Mouse (Mus musculus) olfactory bulb, adult 2 months (tissue): ENCODE results near the gene Cdk8.

ENCODE experiments used
- CTCF ChIP-seq: fragments of 200-500 bp; IDR thresholded peaks from 2 replicates; pipeline ENCODE4 v1.5.1; 2012; ENCODE audit warnings: low read depth, mild to moderate bottlenecking, low read length, moderate library complexity; ENCODE audit not compliant: insufficient read depth
- POLR2A ChIP-seq: fragments of 200-500 bp; IDR thresholded peaks from 2 replicates; pipeline ENCODE4 v1.6.1; 2012; ENCODE audit warnings: mild to moderate bottlenecking, low read depth, low read length, moderate library complexity; ENCODE audit not compliant: insufficient read depth

GRCm38 (mm10) chr5:146338064-146338463 is 107.0 kb downstream of the Cdk8 start:
- TF ChIP-seq CTCF = no peak
- TF ChIP-seq POLR2A = no peak
